Mouse (Mus musculus): Measurements from ENCODE around the gene Fgf7.

Gene Fgf7

GRCm38 (mm10) chr2:126061037-126061773 is 26.7 kb downstream of the Fgf7 start:
- no peak for DNase-seq

- DNase-seq, result no peak
Measured at GRCm38 (mm10) chr2:126062876-126063275, 28.4 kb downstream of the Fgf7 start.

- no peak for DNase-seq
Measured at GRCm38 (mm10) chr2:126064814-126065213, 30.4 kb downstream of the Fgf7 start.

- no peak for DNase-seq
Measured at GRCm38 (mm10) chr2:126065303-126065856, 30.9 kb downstream of the Fgf7 start.

- DNase-seq, result no peak
Measured at GRCm38 (mm10) chr2:126069740-126070139, 35.3 kb downstream of the Fgf7 start.

GRCm38 (mm10) chr2:126073744-126074143 is 39.3 kb downstream of the Fgf7 start:
- DNase-seq, result no peak

GRCm38 (mm10) chr2:126076506-126076905 is 42.0 kb downstream of the Fgf7 start:
- DNase-seq, result no peak

- DNase-seq, result no peak
Measured at GRCm38 (mm10) chr2:126079086-126079485, 44.6 kb downstream of the Fgf7 start.

- no peak for DNase-seq
Measured at GRCm38 (mm10) chr2:126084326-126084725, 49.9 kb downstream of the Fgf7 start.

GRCm38 (mm10) chr2:126086187-126086586 is 51.7 kb downstream of the Fgf7 start:
- DNase-seq, result no peak

- DNase-seq, result no peak
Measured at GRCm38 (mm10) chr2:126090432-126090831, 56.0 kb downstream of the Fgf7 start.

GRCm38 (mm10) chr2:126094616-126095015 is 60.2 kb downstream of the Fgf7 start:
- DNase-seq, result no peak

Data from cerebellum, adult 11-12 months (tissue).